Mouse (Mus musculus) heart, embryonic 14.5 days (tissue): ENCODE results near the gene Elavl1. TPM values are rescaled to one million over a fixed set of nuclear protein-coding genes. Genes with fewer than 3 reads are reported as not detected.

Experiments used
- ATAC-seq: fragments of 200-750 bp; cut with Nextera tagmentation; 2 replicates; pipeline ENCODE4 v1.8.0; 2017; ENCODE audit warnings: low read depth, moderate TSS enrichment; ENCODE audit not compliant: insufficient number of reproducible peaks, insufficient read depth, low FRiP score
- H3K27ac ChIP-seq, 2 experiments: fragments of 200-500 bp in 1 of 2; fragments of 300-500 bp in 1 of 2; sonication (generic) in 1 of 2; replicated peaks in 1 of 2; 2 replicates each; pipeline ENCODE4 v1.5.1; 2012 to 2014; ENCODE audit warnings: low read depth in 2 of 2, low read length in 2 of 2, control low read depth in 1 of 2, mild to moderate bottlenecking in 1 of 2, mixed read lengths in 1 of 2; ENCODE audit not compliant: control insufficient read depth in 1 of 2, insufficient read depth in 1 of 2
- H3K27me3 ChIP-seq: fragments of 300-500 bp; sonication (generic); 2 replicates; pipeline ENCODE4 v1.6.1; 2014; ENCODE audit warnings: mild to moderate bottlenecking, low read length, control low read depth; ENCODE audit not compliant: control insufficient read depth, insufficient read depth
- H3K36me3 ChIP-seq: fragments of 300-500 bp; sonication (generic); 2 replicates; pipeline ENCODE4 v1.6.1; 2014; ENCODE audit warnings: mild to moderate bottlenecking, control low read depth, low read length, mixed read lengths; ENCODE audit not compliant: control insufficient read depth, insufficient read depth
- H3K4me1 ChIP-seq, 2 experiments: fragments of 200-500 bp in 1 of 2; fragments of 300-500 bp in 1 of 2; sonication (generic) in 1 of 2; 2 replicates each; pipeline ENCODE4 v1.6.1; 2012 to 2014; ENCODE audit warnings: low read length in 2 of 2, control low read depth in 1 of 2, mixed read lengths in 1 of 2; ENCODE audit not compliant: control insufficient read depth in 2 of 2, insufficient read depth in 2 of 2
- H3K4me2 ChIP-seq: fragments of 300-500 bp; sonication (generic); 2 replicates; pipeline ENCODE4 v1.6.1; 2014; ENCODE audit warnings: mild to moderate bottlenecking, low read length
- H3K4me3 ChIP-seq, 2 experiments: fragments of 200-500 bp in 1 of 2; fragments of 300-500 bp in 1 of 2; sonication (generic) in 1 of 2; 2 replicates each; pipeline ENCODE4 v1.5.1; 2012 to 2014; ENCODE audit warnings: low read length in 2 of 2, mild to moderate bottlenecking in 2 of 2, control low read depth in 1 of 2, low read depth in 1 of 2, moderate library complexity in 1 of 2; ENCODE audit not compliant: control insufficient read depth in 1 of 2, insufficient read depth in 1 of 2
- H3K9ac ChIP-seq: fragments of 300-500 bp; sonication (generic); 2 replicates; pipeline ENCODE4 v1.6.1; 2014; ENCODE audit warnings: mild to moderate bottlenecking, low read length
- H3K9me3 ChIP-seq: fragments of 300-500 bp; sonication (generic); 2 replicates; pipeline ENCODE4 v1.6.1; 2016; ENCODE audit warnings: low read length, control low read depth; ENCODE audit not compliant: control insufficient read depth
- WGBS: fragments of 180-500 bp; shearing (Covaris S2); extraction: QIAGEN DNeasy Blood & Tissue Kit; methylation state at CpG from one replicate; pipeline ENCODE4 v1.1.7; 2014; 5-methylcytosine and 5-hydroxymethylcytosine counted together
- polyA plus RNA-seq: library from polyadenylated mRNA; unstranded; fragments of >200 nt; fragmentation: Nextera tagmentation; extraction: Ambion mirVana; gene quantifications from 2 replicates; pipeline ENCODE4 v1.2.1, GENCODE M21; 2014

Elavl1 gene
- polyA plus RNA-seq, 1 experiment from 2014 or later: 173 TPM

- no peaks in the 10 kb centered on the region for H3K9me3 ChIP-seq
- H3K9ac ChIP-seq: no peak overlapping the region
- H3K27ac ChIP-seq: no peak overlapping the region
- 31% methylated on average over 2 of the region's 2 CpGs for WGBS
- peak overlapping the region; percentile 85; the same call in 1 of the 2 replicates for H3K4me2 ChIP-seq
- H3K36me3 ChIP-seq: peaks cover 37% of the 10 kb centered on the region
- ATAC-seq: no peak
- no peak overlapping the region for H3K4me3 ChIP-seq
- no peaks in the 10 kb centered on the region for H3K27me3 ChIP-seq
- peaks cover 6 to 53% of the 10 kb centered on the region in 2 experiments for H3K4me1 ChIP-seq
Measured at GRCm38 (mm10) chr8:4322470-4322869, 2.7 kb downstream of the Elavl1 start.

- WGBS: 20% methylated on average over 2 of the region's 2 CpGs
- Histone ChIP-seq H3K9me3 (no peaks in the 10 kb centered on the region), H3K27ac (peak overlapping the region in 1 of 2 experiments; percentile 42; a peak in 2 of 4 replicates), H3K27me3 (no peaks in the 10 kb centered on the region), H3K4me3 (no peak overlapping the region), H3K4me2 (no peak overlapping the region; the same call in 1 of the 2 replicates), H3K9ac (no peak overlapping the region; the same call in 1 of the 2 replicates), H3K36me3 (peaks cover 32% of the 10 kb centered on the region), H3K4me1 (peaks cover 6 to 49% of the 10 kb centered on the region in 2 experiments)
- no peak for ATAC-seq
Measured at GRCm38 (mm10) chr8:4321031-4321430, 4.2 kb downstream of the Elavl1 start.

GRCm38 (mm10) chr8:4320404-4320803 lies 4.8 kb downstream of the Elavl1 start:
- peaks cover 32% of the 10 kb centered on the region for H3K36me3 ChIP-seq
- no peak overlapping the region for H3K9ac ChIP-seq
- H3K27ac ChIP-seq: peak overlapping the region in 1 of 2 experiments; percentile 42; a peak in 1 of 4 replicates
- WGBS: 90% methylated on average over 1 of the region's 1 CpGs
- H3K4me3 ChIP-seq: no peak overlapping the region
- H3K4me1 ChIP-seq: peaks cover 6 to 43% of the 10 kb centered on the region in 2 experiments
- no peaks in the 10 kb centered on the region for H3K9me3 ChIP-seq
- no peak overlapping the region for H3K4me2 ChIP-seq
- no peak for ATAC-seq
- H3K27me3 ChIP-seq: no peaks in the 10 kb centered on the region

- H3K36me3 ChIP-seq: peaks cover 32% of the 10 kb centered on the region
- no peak overlapping the region for H3K27ac ChIP-seq
- no peaks in the 10 kb centered on the region for H3K9me3 ChIP-seq
- H3K4me2 ChIP-seq: no peak overlapping the region
- ATAC-seq: no peak
- peaks cover 6 to 44% of the 10 kb centered on the region in 2 experiments for H3K4me1 ChIP-seq
- H3K4me3 ChIP-seq: no peak overlapping the region
- WGBS: 98% methylated on average over 11 of the region's 11 CpGs
- H3K9ac ChIP-seq: no peak overlapping the region
- H3K27me3 ChIP-seq: no peaks in the 10 kb centered on the region
Measured at GRCm38 (mm10) chr8:4319573-4319872, 5.7 kb downstream of the Elavl1 start.

- no peak overlapping the region for H3K27ac ChIP-seq
- WGBS: 72% methylated on average over 2 of the region's 2 CpGs
- no peak overlapping the region for H3K9ac ChIP-seq
- peaks cover 32% of the 10 kb centered on the region for H3K36me3 ChIP-seq
- no peaks in the 10 kb centered on the region for H3K27me3 ChIP-seq
- H3K4me1 ChIP-seq: peaks cover 6 to 48% of the 10 kb centered on the region in 2 experiments
- no peak for ATAC-seq
- H3K9me3 ChIP-seq: no peaks in the 10 kb centered on the region
- H3K4me2 ChIP-seq: no peak overlapping the region
- H3K4me3 ChIP-seq: no peak overlapping the region
Measured at GRCm38 (mm10) chr8:4318796-4319572, 6.2 kb downstream of the Elavl1 start.

GRCm38 (mm10) chr8:4318124-4318523 lies 7.1 kb downstream of the Elavl1 start:
- 91% methylated on average over 5 of the region's 5 CpGs for WGBS

GRCm38 (mm10) chr8:4314852-4315251 lies 10.4 kb downstream of the Elavl1 start:
- Histone ChIP-seq H3K4me3 (no peak overlapping the region), H3K4me2 (no peak overlapping the region), H3K9ac (no peak overlapping the region), H3K4me1 (peaks cover 0 to 7% of the 10 kb centered on the region in 2 experiments; a peak in 1 of 4 replicates), H3K36me3 (peaks cover 27% of the 10 kb centered on the region), H3K27ac (no peak overlapping the region), H3K27me3 (no peaks in the 10 kb centered on the region), H3K9me3 (no peaks in the 10 kb centered on the region)
- ATAC-seq: no peak
- 92% methylated on average over 3 of the region's 3 CpGs for WGBS

More at GRCm38 (mm10) chr8:4318124-4318523, 7.1 kb downstream of the Elavl1 start:
- Histone ChIP-seq H3K27ac (no peak overlapping the region), H3K27me3 (no peaks in the 10 kb centered on the region), H3K9me3 (no peaks in the 10 kb centered on the region), H3K36me3 (peaks cover 32% of the 10 kb centered on the region), H3K4me1 (peaks cover 5 to 40% of the 10 kb centered on the region in 2 experiments), H3K4me3 (no peak overlapping the region), H3K4me2 (no peak overlapping the region), H3K9ac (no peak overlapping the region)
- no peak for ATAC-seq
